Mouse (Mus musculus) small intestine, adult 2 months (tissue): ENCODE measurements at regions not wholly inside any gene's neighbourhood (a gene's known extent, or its start where the extent isn't known, plus 50 kb on each side); places are given as distances from the start of the nearest gene placed in this dataset.

Experiments used
- H3K27ac ChIP-seq: fragments of 200-500 bp; 2 replicates; pipeline ENCODE4 v1.5.1; 2012; ENCODE audit warnings: low read depth, low read length, control low read depth, inconsistent platforms; ENCODE audit not compliant: insufficient read depth
- H3K27me3 ChIP-seq: fragments of 200-500 bp; 2 replicates; pipeline ENCODE4 v1.6.1; 2012; ENCODE audit warnings: mild to moderate bottlenecking, moderate library complexity, low read length, inconsistent platforms; ENCODE audit not compliant: control insufficient read depth, insufficient read depth
- H3K36me3 ChIP-seq: fragments of 200-500 bp; 2 replicates; pipeline ENCODE4 v1.6.1; 2012; ENCODE audit warnings: mild to moderate bottlenecking, low read length, control low read depth, inconsistent platforms; ENCODE audit not compliant: control insufficient read depth, insufficient read depth
- H3K4me1 ChIP-seq: fragments of 200-500 bp; 2 replicates; pipeline ENCODE4 v1.6.1; 2012; ENCODE audit warnings: low read length, inconsistent platforms, mixed read lengths; ENCODE audit not compliant: control insufficient read depth, insufficient read depth, insufficient read length
- H3K4me3 ChIP-seq: fragments of 200-500 bp; 2 replicates; pipeline ENCODE4 v1.5.1; 2012; ENCODE audit warnings: low read depth, mild to moderate bottlenecking, control low read depth, inconsistent platforms, low read length, moderate library complexity
- CTCF ChIP-seq: fragments of 200-500 bp; IDR thresholded peaks from 2 replicates; pipeline ENCODE4 v1.5.1; 2012; ENCODE audit warnings: low read depth, mild to moderate bottlenecking, control low read depth, inconsistent platforms, low read length, moderate library complexity, mixed read lengths; ENCODE audit not compliant: insufficient replicate concordance, insufficient read length; ENCODE audit errors: extremely low read depth
- POLR2A ChIP-seq: fragments of 200-500 bp; IDR thresholded peaks from 2 replicates; pipeline ENCODE4 v1.6.1; 2012; ENCODE audit warnings: low read depth, mild to moderate bottlenecking, control low read depth, inconsistent platforms, low read length, moderate library complexity
- WGBS: fragments of 180-500 bp; shearing (Covaris S2); methylation state at CpG from one replicate; pipeline ENCODE4 v1.1.7; 2018; 5-methylcytosine and 5-hydroxymethylcytosine counted together

- H3K27ac ChIP-seq, result peak overlapping the region; percentile 33
- H3K36me3 ChIP-seq, result no peaks in the 10 kb centered on the region
- H3K4me1 ChIP-seq, result peaks cover 31% of the 10 kb centered on the region
- no peaks in the 10 kb centered on the region for H3K27me3 ChIP-seq
- TF ChIP-seq CTCF (no peak), POLR2A (no peak)
- no peak overlapping the region for H3K4me3 ChIP-seq
- WGBS, result 21% methylated on average over 5 of the region's 5 CpGs
Measured at GRCm38 (mm10) chr5:64579086-64579485, 224.1 kb upstream of the Klf3 start.

GRCm38 (mm10) chr5:64579494-64580339 is 223.5 kb upstream of the Klf3 start:
- TF ChIP-seq CTCF (no peak), POLR2A (no peak)
- H3K4me3 ChIP-seq, result peak overlapping the region; percentile 37
- H3K36me3 ChIP-seq, result no peaks in the 10 kb centered on the region
- peaks cover 31% of the 10 kb centered on the region for H3K4me1 ChIP-seq
- no peaks in the 10 kb centered on the region for H3K27me3 ChIP-seq
- WGBS, result 8% methylated on average over 14 of the region's 14 CpGs
- H3K27ac ChIP-seq, result peak overlapping the region; percentile 97

GRCm38 (mm10) chr5:64580340-64580723 is 222.9 kb upstream of the Klf3 start:
- H3K27me3 ChIP-seq, result no peaks in the 10 kb centered on the region
- H3K4me3 ChIP-seq, result no peak overlapping the region
- H3K4me1 ChIP-seq, result peaks cover 31% of the 10 kb centered on the region
- 33% methylated on average over 3 of the region's 3 CpGs for WGBS
- no peak for TF ChIP-seq CTCF
- TF ChIP-seq POLR2A, result no peak
- H3K36me3 ChIP-seq, result no peaks in the 10 kb centered on the region
- H3K27ac ChIP-seq, result peak overlapping the region; percentile 97

GRCm38 (mm10) chr5:64580786-64581445 is 222.3 kb upstream of the Klf3 start:
- Histone ChIP-seq H3K27me3 (no peaks in the 10 kb centered on the region), H3K27ac (0 out of 2 replicates have a peak overlapping the region, but pooled peaks have one; percentile 37), H3K36me3 (no peaks in the 10 kb centered on the region), H3K4me1 (peaks cover 31% of the 10 kb centered on the region), H3K4me3 (no peak overlapping the region)
- WGBS, result 92% methylated on average over 6 of the region's 6 CpGs
- TF ChIP-seq POLR2A (no peak), CTCF (no peak)

GRCm38 (mm10) chr5:64581461-64581860 is 221.7 kb upstream of the Klf3 start:
- 64% methylated on average over 8 of the region's 8 CpGs for WGBS
- TF ChIP-seq CTCF (no peak), POLR2A (no peak)
- Histone ChIP-seq H3K36me3 (no peaks in the 10 kb centered on the region), H3K27ac (0 out of 2 replicates have a peak overlapping the region, but pooled peaks have one; percentile 25), H3K4me1 (peaks cover 31% of the 10 kb centered on the region), H3K27me3 (no peaks in the 10 kb centered on the region), H3K4me3 (no peak overlapping the region)

- Histone ChIP-seq H3K27me3 (no peaks in the 10 kb centered on the region), H3K4me3 (no peak overlapping the region), H3K36me3 (no peaks in the 10 kb centered on the region), H3K4me1 (peaks cover 30% of the 10 kb centered on the region), H3K27ac (no peak overlapping the region)
- 77% methylated on average over 9 of the region's 9 CpGs for WGBS
- TF ChIP-seq CTCF, result no peak
- TF ChIP-seq POLR2A, result no peak
Measured at GRCm38 (mm10) chr5:64582031-64582430, 221.2 kb upstream of the Klf3 start.

GRCm38 (mm10) chr5:64584308-64584707 is 218.9 kb upstream of the Klf3 start:
- H3K4me3 ChIP-seq, result no peak overlapping the region
- peaks cover 13% of the 10 kb centered on the region for H3K4me1 ChIP-seq
- no peak overlapping the region for H3K27ac ChIP-seq
- 74% methylated on average over 1 of the region's 1 CpGs for WGBS
- no peaks in the 10 kb centered on the region for H3K36me3 ChIP-seq
- TF ChIP-seq CTCF (no peak), POLR2A (no peak)
- no peaks in the 10 kb centered on the region for H3K27me3 ChIP-seq
